Mouse (Mus musculus) G1E (cell line): ENCODE measurements at regions not wholly inside any gene's neighbourhood (a gene's known extent, or its start where the extent isn't known, plus 50 kb on each side); places are given as distances from the start of the nearest gene placed in this dataset.

ENCODE experiments used
- CTCF ChIP-seq: IDR thresholded peaks from 2 replicates; pipeline ENCODE4 v1.5.1; 2012; ENCODE audit warnings: low read depth, low read length, inconsistent platforms, mixed read lengths
- GATA1 ChIP-seq: IDR thresholded peaks from 2 replicates; pipeline ENCODE4 v1.6.1; 2012; ENCODE audit warnings: borderline replicate concordance, low read length, inconsistent platforms, mixed read lengths
- TAL1 ChIP-seq: conservative IDR thresholded peaks from 2 replicates; pipeline ENCODE4 v1.6.1; 2012; ENCODE audit warnings: low read depth, low read length, inconsistent platforms, mixed read lengths

DNA sequence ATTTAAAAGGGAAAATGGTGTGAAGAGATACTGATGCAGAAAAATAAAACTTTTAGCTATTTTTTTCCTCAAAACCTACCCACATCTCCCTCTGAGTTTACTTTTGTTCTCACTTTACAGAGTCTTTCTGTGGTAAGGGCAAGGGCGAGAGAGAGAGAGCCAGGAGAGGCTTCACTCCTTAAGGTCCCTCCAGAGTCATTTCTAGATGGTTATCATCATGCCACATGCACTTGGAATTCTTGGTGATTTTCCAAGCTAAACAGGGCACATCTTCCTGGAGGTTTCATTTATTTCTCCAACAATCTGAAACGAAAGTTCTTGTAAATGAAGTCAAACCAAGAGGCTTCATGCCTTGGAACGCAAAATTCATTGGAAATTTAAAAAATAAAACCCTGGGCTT lies 130.0 kb upstream of the Cdkn2b start:
- TF ChIP-seq CTCF, result no peak
- TF ChIP-seq GATA1, result no peak
- TF ChIP-seq TAL1, result no peak
